Mouse (Mus musculus): ENCODE results near the gene Ost4. TPM values are rescaled to one million over a fixed set of nuclear protein-coding genes. Genes with fewer than 3 reads are reported as not detected.

Ost4 gene
- polyA plus RNA-seq, 1 experiment from 2014 or later, result 517 TPM

GRCm38 (mm10) chr5:30920621-30921020, 13.0 kb upstream of the Ost4 start:
- peaks cover 21% of the 10 kb centered on the region; the same call in 1 of the 2 replicates for H3K36me3 ChIP-seq (ENCODE audit: insufficient read depth, low read length)
- 0 out of 2 replicates have a peak overlapping the region, but pooled peaks have one; percentile 13 for H3K27ac ChIP-seq
- no peak overlapping the region for H3K4me3 ChIP-seq (replicated peaks; ENCODE audit: low read depth, low read length)
- H3K4me2 ChIP-seq (ENCODE audit: low read length), result peak overlapping the region; percentile 82
- H3K4me1 ChIP-seq (replicated peaks; ENCODE audit: insufficient read depth, low read length), result peaks cover 23% of the 10 kb centered on the region
- no peak for DNase-seq (ENCODE audit: low spot score)
- H3K9ac ChIP-seq (ENCODE audit: low read depth, low read length), result no peak overlapping the region
- 62% methylated on average over 19 of the region's 19 CpGs for WGBS
- no peak for TF ChIP-seq CTCF (IDR thresholded peaks at IDR 0.05; ENCODE audit: low read depth)
- H3K9me3 ChIP-seq (replicated peaks; ENCODE audit: low read length), result no peaks in the 10 kb centered on the region
- no peaks in the 10 kb centered on the region for H3K27me3 ChIP-seq (ENCODE audit: insufficient read depth, low read length)
- ATAC-seq (replicated peaks; ENCODE audit: low FRiP score, low read depth), result peak; percentile 5

GRCm38 (mm10) chr5:30919831-30920614, 12.4 kb upstream of the Ost4 start:
- 71% methylated on average over 11 of the region's 11 CpGs for WGBS
- no peak overlapping the region for H3K4me3 ChIP-seq (replicated peaks; ENCODE audit: low read depth, low read length)

GRCm38 (mm10) chr5:30918691-30919090, 11.1 kb upstream of the Ost4 start:
- H3K4me1 ChIP-seq (replicated peaks; ENCODE audit: insufficient read depth, low read length), result peaks cover 23% of the 10 kb centered on the region
- no peak overlapping the region for H3K4me3 ChIP-seq (replicated peaks; ENCODE audit: low read depth, low read length)
- H3K4me2 ChIP-seq (ENCODE audit: low read length), result no peak overlapping the region
- no peaks in the 10 kb centered on the region for H3K9me3 ChIP-seq (replicated peaks; ENCODE audit: low read length)
- WGBS, result 84% methylated on average over 8 of the region's 8 CpGs
- ATAC-seq (replicated peaks; ENCODE audit: low FRiP score, low read depth) (no peak), DNase-seq (ENCODE audit: low spot score) (no peak)
- H3K27ac ChIP-seq, result peak overlapping the region; percentile 20; the same call in 1 of the 2 replicates
- TF ChIP-seq CTCF (IDR thresholded peaks at IDR 0.05; ENCODE audit: low read depth), result no peak
- H3K27me3 ChIP-seq (ENCODE audit: insufficient read depth, low read length), result no peaks in the 10 kb centered on the region
- no peak overlapping the region for H3K9ac ChIP-seq (ENCODE audit: low read depth, low read length)
- peaks cover 21% of the 10 kb centered on the region; the same call in 1 of the 2 replicates for H3K36me3 ChIP-seq (ENCODE audit: insufficient read depth, low read length)

More at GRCm38 (mm10) chr5:30919831-30920614, 12.4 kb upstream of the Ost4 start:
- Histone ChIP-seq H3K9ac (ENCODE audit: low read depth, low read length) (no peak overlapping the region), H3K27ac (no peak overlapping the region), H3K27me3 (ENCODE audit: insufficient read depth, low read length) (no peaks in the 10 kb centered on the region), H3K4me1 (replicated peaks; ENCODE audit: insufficient read depth, low read length) (peaks cover 23% of the 10 kb centered on the region), H3K9me3 (replicated peaks; ENCODE audit: low read length) (no peaks in the 10 kb centered on the region), H3K36me3 (ENCODE audit: insufficient read depth, low read length) (peaks cover 21% of the 10 kb centered on the region; the same call in 1 of the 2 replicates), H3K4me2 (ENCODE audit: low read length) (no peak overlapping the region)
- DNase-seq (ENCODE audit: low spot score), result no peak
- no peak for TF ChIP-seq CTCF (IDR thresholded peaks at IDR 0.05; ENCODE audit: low read depth)
- no peak for ATAC-seq (replicated peaks; ENCODE audit: low FRiP score, low read depth)

GRCm38 (mm10) chr5:30917891-30918670, 10.5 kb upstream of the Ost4 start:
- no peak for DNase-seq (ENCODE audit: low spot score)
- H3K4me3 ChIP-seq (replicated peaks; ENCODE audit: low read depth, low read length), result no peak overlapping the region
- no peak overlapping the region for H3K9ac ChIP-seq (ENCODE audit: low read depth, low read length)
- no peaks in the 10 kb centered on the region for H3K27me3 ChIP-seq (ENCODE audit: insufficient read depth, low read length)
- H3K36me3 ChIP-seq (ENCODE audit: insufficient read depth, low read length), result peaks cover 21% of the 10 kb centered on the region; the same call in 1 of the 2 replicates
- peaks cover 23% of the 10 kb centered on the region for H3K4me1 ChIP-seq (replicated peaks; ENCODE audit: insufficient read depth, low read length)
- H3K4me2 ChIP-seq (ENCODE audit: low read length), result no peak overlapping the region
- TF ChIP-seq CTCF (IDR thresholded peaks at IDR 0.05; ENCODE audit: low read depth), result no peak
- ATAC-seq (replicated peaks; ENCODE audit: low FRiP score, low read depth), result no peak
- WGBS, result 79% methylated on average over 31 of the region's 31 CpGs
- H3K27ac ChIP-seq, result peak overlapping the region; percentile 20; the same call in 1 of the 2 replicates
- no peaks in the 10 kb centered on the region for H3K9me3 ChIP-seq (replicated peaks; ENCODE audit: low read length)

GRCm38 (mm10) chr5:30917348-30917747, 9.8 kb upstream of the Ost4 start:
- H3K9ac ChIP-seq (ENCODE audit: low read depth, low read length), result no peak overlapping the region
- no peak for TF ChIP-seq CTCF (IDR thresholded peaks at IDR 0.05; ENCODE audit: low read depth)
- no peak for ATAC-seq (replicated peaks; ENCODE audit: low FRiP score, low read depth)
- peaks cover 27% of the 10 kb centered on the region for H3K4me1 ChIP-seq (replicated peaks; ENCODE audit: insufficient read depth, low read length)
- no peaks in the 10 kb centered on the region for H3K27me3 ChIP-seq (ENCODE audit: insufficient read depth, low read length)
- H3K4me2 ChIP-seq (ENCODE audit: low read length), result no peak overlapping the region
- DNase-seq (ENCODE audit: low spot score), result no peak
- H3K4me3 ChIP-seq (replicated peaks; ENCODE audit: low read depth, low read length), result no peak overlapping the region
- peak overlapping the region; percentile 50; the same call in 1 of the 2 replicates for H3K27ac ChIP-seq
- WGBS, result 88% methylated on average over 11 of the region's 11 CpGs
- H3K36me3 ChIP-seq (ENCODE audit: insufficient read depth, low read length), result peaks cover 21% of the 10 kb centered on the region; the same call in 1 of the 2 replicates
- H3K9me3 ChIP-seq (replicated peaks; ENCODE audit: low read length), result no peaks in the 10 kb centered on the region

- Histone ChIP-seq H3K4me1 (replicated peaks; ENCODE audit: insufficient read depth, low read length) (peaks cover 27% of the 10 kb centered on the region), H3K36me3 (ENCODE audit: insufficient read depth, low read length) (peaks cover 21% of the 10 kb centered on the region; the same call in 1 of the 2 replicates), H3K27me3 (ENCODE audit: insufficient read depth, low read length) (no peaks in the 10 kb centered on the region), H3K9me3 (replicated peaks; ENCODE audit: low read length) (no peaks in the 10 kb centered on the region), H3K4me3 (replicated peaks; ENCODE audit: low read depth, low read length) (no peak overlapping the region), H3K9ac (ENCODE audit: low read depth, low read length) (no peak overlapping the region), H3K4me2 (ENCODE audit: low read length) (no peak overlapping the region), H3K27ac (peak overlapping the region; percentile 50)
- TF ChIP-seq CTCF (IDR thresholded peaks at IDR 0.05; ENCODE audit: low read depth), result no peak
- ATAC-seq (replicated peaks; ENCODE audit: low FRiP score, low read depth), result no peak
- no peak for DNase-seq (ENCODE audit: low spot score)
- WGBS, result 91% methylated on average over 9 of the region's 9 CpGs
Observed at GRCm38 (mm10) chr5:30916841-30917240, 9.3 kb upstream of the Ost4 start.

All from kidney, postnatal 0 days (tissue).